Mouse (Mus musculus): ENCODE results near the gene Pank4. TPM values are rescaled to one million over a fixed set of nuclear protein-coding genes. Genes with fewer than 3 reads are reported as not detected.

Pank4 gene
- polyA plus RNA-seq, 1 experiment from 2014 or later = 43.9 TPM

DNA sequence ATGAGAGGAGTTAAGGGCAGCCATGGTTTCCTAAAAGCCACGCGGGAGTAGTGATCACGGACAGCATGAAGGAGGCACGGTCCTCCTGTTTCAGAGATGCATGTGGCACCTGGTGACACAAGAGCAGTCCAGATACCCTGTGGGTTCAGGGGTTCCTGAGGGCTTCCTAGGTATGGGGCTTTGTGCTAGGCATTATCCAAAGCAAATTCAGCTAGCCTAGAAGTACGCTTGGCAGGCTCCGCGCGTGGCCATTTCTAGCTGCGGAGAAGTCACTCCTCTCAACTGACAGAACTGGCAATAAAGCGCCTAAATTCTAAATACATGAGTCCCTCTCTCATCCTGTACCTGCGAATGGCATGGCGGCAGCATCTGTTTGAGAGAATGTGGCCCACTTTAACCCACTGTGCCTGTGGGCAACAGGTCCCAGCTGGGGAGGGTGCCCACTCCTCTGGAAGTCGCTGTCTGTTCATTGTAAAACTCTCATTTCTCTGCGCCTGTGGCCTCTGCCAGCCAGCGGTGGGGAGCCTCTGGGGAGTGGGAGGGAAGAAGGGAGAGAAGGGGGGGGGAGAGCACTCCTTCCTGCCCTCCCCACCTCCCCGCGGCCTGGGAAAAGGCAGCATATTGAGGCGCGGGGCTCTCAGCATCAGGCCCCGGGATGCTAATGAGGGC is 3.8 kb upstream of the Pank4 start:
- H3K9me3 ChIP-seq (ENCODE audit: control insufficient read depth, low read length) = no peaks in the 10 kb centered on the region
- H3K4me3 ChIP-seq (ENCODE audit: low read length) = peak overlapping the region; percentile 46
- 18% methylated on average over 20 of the region's 20 CpGs for WGBS
- H3K9ac ChIP-seq (ENCODE audit: low read depth, low read length) = 0 out of 2 replicates have a peak overlapping the region, but pooled peaks have one; percentile 56
- no peak overlapping the region for H3K27ac ChIP-seq (ENCODE audit: low read depth, low read length)
- peaks cover 35% of the 10 kb centered on the region for H3K4me1 ChIP-seq (ENCODE audit: control insufficient read depth, insufficient read depth, low read length)
- H3K4me2 ChIP-seq (replicated peaks; ENCODE audit: low read depth, low read length) = peak overlapping the region; percentile 71
- no peaks in the 10 kb centered on the region for H3K36me3 ChIP-seq (ENCODE audit: control insufficient read depth, insufficient read depth, low read length)
- ATAC-seq (ENCODE audit: low FRiP score, low TSS enrichment) = no peak
- H3K27me3 ChIP-seq (ENCODE audit: control insufficient read depth, insufficient read depth, low read length) = peaks cover 54% of the 10 kb centered on the region

DNA sequence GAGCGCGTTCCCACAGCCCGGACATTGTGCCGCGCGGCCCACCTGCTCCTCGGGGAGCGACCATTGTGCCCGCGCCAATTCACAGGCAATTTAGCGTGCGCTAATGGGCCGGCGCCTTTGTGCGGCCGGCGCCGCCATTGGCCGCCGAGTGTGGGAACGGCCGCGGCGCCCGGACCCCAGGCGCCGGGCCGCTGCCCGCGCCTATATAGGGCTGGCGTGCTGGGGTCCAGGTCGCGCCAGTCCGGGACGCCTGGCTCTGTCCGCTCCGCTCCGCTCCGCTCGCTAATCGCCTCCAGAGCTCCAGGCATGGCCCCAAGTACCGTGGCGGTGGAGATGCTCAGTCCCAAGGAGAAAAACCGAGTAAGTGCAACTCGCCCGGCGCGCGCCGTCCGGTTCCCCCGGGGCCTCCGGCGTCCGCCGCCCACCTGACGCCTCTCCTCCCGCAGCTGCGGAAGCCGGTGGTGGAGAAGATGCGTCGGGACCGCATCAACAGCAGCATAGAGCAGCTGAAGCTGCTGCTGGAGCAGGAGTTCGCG is 3.2 kb upstream of the Pank4 start, which contains the start of gene Hes5:
TSS of gene Hes5 (plus strand) at position 234 of the 536 bp plus-strand sequence.
- Histone ChIP-seq H3K4me1 (ENCODE audit: control insufficient read depth, insufficient read depth, low read length) (peaks cover 40% of the 10 kb centered on the region), H3K27ac (ENCODE audit: low read depth, low read length) (no peak within 1 kb of the TSS), H3K4me2 (replicated peaks; ENCODE audit: low read depth, low read length) (peak within 1 kb of the TSS; percentile 71), H3K27me3 (ENCODE audit: control insufficient read depth, insufficient read depth, low read length) (peaks cover 54% of the 10 kb centered on the region), H3K36me3 (ENCODE audit: control insufficient read depth, insufficient read depth, low read length) (no peaks in the 10 kb centered on the region), H3K4me3 (ENCODE audit: low read length) (peak within 1 kb of the TSS; percentile 46), H3K9ac (ENCODE audit: low read depth, low read length) (peak within 1 kb of the TSS; percentile 56), H3K9me3 (ENCODE audit: control insufficient read depth, low read length) (no peaks in the 10 kb centered on the region)
- under 1% methylated on average over 59 of the region's 65 CpGs for WGBS
- ATAC-seq (ENCODE audit: low FRiP score, low TSS enrichment) = no peak

DNA sequence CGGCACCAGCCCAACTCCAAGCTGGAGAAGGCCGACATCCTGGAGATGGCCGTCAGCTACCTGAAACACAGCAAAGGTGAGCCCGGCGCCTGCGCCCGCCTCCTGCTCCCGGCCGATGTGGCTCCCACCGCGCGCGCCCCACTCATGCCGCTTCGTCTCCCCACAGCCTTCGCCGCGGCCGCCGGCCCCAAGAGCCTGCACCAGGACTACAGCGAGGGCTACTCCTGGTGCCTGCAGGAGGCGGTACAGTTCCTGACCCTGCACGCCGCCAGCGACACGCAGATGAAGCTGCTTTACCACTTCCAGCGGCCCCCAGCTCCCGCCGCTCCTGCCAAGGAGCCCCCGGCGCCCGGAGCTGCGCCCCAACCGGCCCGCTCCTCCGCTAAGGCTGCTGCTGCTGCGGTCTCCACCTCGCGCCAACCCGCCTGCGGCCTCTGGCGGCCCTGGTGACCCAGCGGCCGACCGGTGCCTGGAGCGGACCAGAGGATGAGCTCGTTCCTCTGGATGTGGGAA is 2.6 kb upstream of the Pank4 start:
- Histone ChIP-seq H3K36me3 (ENCODE audit: control insufficient read depth, insufficient read depth, low read length) (peaks cover 5% of the 10 kb centered on the region; the same call in 1 of the 2 replicates), H3K27ac (ENCODE audit: low read depth, low read length) (no peak overlapping the region), H3K9me3 (ENCODE audit: control insufficient read depth, low read length) (no peaks in the 10 kb centered on the region), H3K4me3 (ENCODE audit: low read length) (peak overlapping the region; percentile 46), H3K9ac (ENCODE audit: low read depth, low read length) (peak overlapping the region; percentile 56), H3K27me3 (ENCODE audit: control insufficient read depth, insufficient read depth, low read length) (peaks cover 54% of the 10 kb centered on the region), H3K4me2 (replicated peaks; ENCODE audit: low read depth, low read length) (peak overlapping the region; percentile 71), H3K4me1 (ENCODE audit: control insufficient read depth, insufficient read depth, low read length) (peaks cover 42% of the 10 kb centered on the region)
- no peak for ATAC-seq (ENCODE audit: low FRiP score, low TSS enrichment)
- WGBS = under 1% methylated on average over 47 of the region's 47 CpGs

DNA sequence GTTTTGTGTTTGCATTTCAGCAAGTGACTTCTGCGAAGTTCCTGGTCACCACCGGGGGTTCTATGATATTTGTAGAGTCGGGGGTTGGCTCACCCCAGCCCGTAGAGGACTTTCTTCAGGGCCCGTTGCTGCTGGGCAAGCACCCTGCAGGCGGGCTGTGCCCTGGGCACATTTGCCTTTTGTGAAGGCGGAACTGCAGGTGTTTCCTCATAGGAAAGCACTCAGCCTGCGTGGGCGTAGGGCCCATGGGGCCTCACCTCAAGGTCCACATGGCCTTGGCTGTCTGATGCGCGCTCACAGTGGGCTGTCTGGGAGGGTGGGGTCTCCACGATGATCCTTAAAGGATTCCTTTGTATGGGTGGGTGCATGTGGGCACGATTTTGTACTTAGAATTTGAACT is 2.0 kb upstream of the Pank4 start:
- WGBS = 21% methylated on average over 13 of the region's 13 CpGs
- Histone ChIP-seq H3K9me3 (ENCODE audit: control insufficient read depth, low read length) (no peaks in the 10 kb centered on the region), H3K36me3 (ENCODE audit: control insufficient read depth, insufficient read depth, low read length) (peaks cover 9% of the 10 kb centered on the region; the same call in 1 of the 2 replicates), H3K4me2 (replicated peaks; ENCODE audit: low read depth, low read length) (peak overlapping the region; percentile 71), H3K4me1 (ENCODE audit: control insufficient read depth, insufficient read depth, low read length) (peaks cover 43% of the 10 kb centered on the region), H3K4me3 (ENCODE audit: low read length) (peak overlapping the region; percentile 46), H3K9ac (ENCODE audit: low read depth, low read length) (peak overlapping the region; percentile 56; the same call in 1 of the 2 replicates), H3K27ac (ENCODE audit: low read depth, low read length) (no peak overlapping the region), H3K27me3 (ENCODE audit: control insufficient read depth, insufficient read depth, low read length) (peaks cover 52% of the 10 kb centered on the region)
- ATAC-seq (ENCODE audit: low FRiP score, low TSS enrichment) = no peak

DNA sequence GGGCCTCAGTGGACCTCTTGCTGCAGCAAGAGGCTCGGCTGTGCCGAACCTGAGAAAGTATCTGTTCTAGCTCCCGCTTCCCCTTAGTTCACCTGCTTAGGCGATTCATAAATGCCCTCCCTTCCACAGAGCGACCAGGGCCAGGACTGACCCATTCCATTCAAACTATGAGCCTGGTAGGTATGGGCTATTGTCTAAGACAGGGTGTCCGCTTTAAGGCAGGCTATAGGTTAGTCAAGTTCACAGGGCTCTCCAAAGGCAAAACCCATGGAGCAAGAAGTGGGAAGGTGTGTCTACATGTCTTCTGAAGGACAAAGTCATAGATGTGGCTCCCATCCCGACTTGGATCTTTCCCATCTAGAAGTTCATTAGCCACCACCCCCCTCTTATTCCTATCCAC is 1.2 kb upstream of the Pank4 start:
- 75% methylated on average over 7 of the region's 7 CpGs for WGBS
- no peaks in the 10 kb centered on the region for H3K9me3 ChIP-seq (ENCODE audit: control insufficient read depth, low read length)
- peaks cover 47% of the 10 kb centered on the region for H3K27me3 ChIP-seq (ENCODE audit: control insufficient read depth, insufficient read depth, low read length)
- peak overlapping the region; percentile 85 for H3K4me3 ChIP-seq (ENCODE audit: low read length)
- no peak overlapping the region for H3K9ac ChIP-seq (ENCODE audit: low read depth, low read length)
- peak overlapping the region; percentile 71; the same call in 1 of the 2 replicates for H3K4me2 ChIP-seq (replicated peaks; ENCODE audit: low read depth, low read length)
- H3K27ac ChIP-seq (ENCODE audit: low read depth, low read length) = no peak overlapping the region
- peaks cover 12% of the 10 kb centered on the region; the same call in 1 of the 2 replicates for H3K36me3 ChIP-seq (ENCODE audit: control insufficient read depth, insufficient read depth, low read length)
- H3K4me1 ChIP-seq (ENCODE audit: control insufficient read depth, insufficient read depth, low read length) = peaks cover 41% of the 10 kb centered on the region
- ATAC-seq (ENCODE audit: low FRiP score, low TSS enrichment) = no peak

DNA sequence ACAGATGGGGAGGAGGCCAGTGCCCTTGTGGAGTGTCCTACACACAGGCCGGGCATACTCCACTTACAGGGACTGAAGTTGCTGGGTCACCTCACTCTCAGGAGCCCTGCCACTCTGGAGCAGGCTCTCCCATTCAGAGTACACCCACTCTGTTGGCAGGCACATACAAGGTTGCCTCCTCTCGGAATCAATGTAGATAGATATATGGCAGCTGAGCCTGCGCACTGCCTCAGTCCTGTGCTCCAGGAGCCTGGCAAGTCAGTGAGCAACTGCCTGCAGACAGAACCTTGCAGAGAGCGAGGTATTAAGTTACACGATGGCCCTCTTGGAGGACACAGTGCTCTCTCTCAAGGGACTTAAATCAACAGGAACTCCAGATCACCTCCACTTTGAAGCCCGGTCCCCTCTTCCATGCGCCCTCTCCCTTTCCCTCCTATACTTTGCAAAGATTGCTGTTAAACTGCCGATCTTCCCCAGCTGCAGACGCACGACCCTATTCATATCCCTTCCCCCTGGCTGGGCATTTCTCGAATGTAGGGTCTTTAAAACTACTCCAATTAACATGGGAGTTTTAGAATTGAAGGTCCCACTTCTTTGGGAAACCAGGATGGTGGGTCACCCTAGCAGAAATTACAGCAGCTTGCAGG is 610 bp upstream of the Pank4 start:
- 13% methylated on average over 11 of the region's 11 CpGs for WGBS

DNA sequence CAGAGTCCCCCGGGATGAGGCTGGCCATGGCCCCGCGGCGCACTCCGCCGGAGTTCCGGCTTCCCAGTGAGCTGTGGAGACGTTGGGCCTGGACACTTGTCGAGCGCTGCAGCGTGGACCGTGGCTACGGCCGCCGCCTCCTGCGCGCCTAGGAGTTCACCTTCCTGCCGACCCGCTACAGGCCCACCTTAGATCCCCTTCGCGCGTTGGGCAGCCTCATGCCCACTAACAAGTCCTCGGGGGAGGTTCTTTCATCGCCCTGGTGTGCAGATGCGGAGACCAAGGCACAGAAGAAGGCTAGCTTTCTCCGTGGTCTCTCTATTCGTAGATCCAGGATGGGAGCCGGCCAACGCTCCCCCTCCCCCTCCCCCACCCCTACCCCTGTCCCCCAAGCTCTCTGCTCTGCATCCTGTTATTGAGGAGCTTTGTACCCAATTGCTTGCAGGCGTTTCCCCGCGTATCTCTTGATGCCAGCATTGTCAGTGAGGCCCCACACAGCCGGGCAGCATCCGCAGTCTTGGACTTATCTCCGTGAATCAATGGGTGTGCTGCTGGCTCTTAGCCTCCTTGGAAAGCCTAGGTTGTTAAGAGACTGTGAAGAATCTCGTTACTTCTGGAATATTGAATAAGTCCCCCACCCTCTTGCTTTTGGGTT is 785 bp downstream of the Pank4 start:
- 1% methylated on average over 36 of the region's 36 CpGs for WGBS

More for the DNA sequence above, 610 bp upstream of the Pank4 start:
- Histone ChIP-seq H3K9ac (ENCODE audit: low read depth, low read length) (peak overlapping the region; percentile 86; the same call in 1 of the 2 replicates), H3K4me2 (replicated peaks; ENCODE audit: low read depth, low read length) (peak overlapping the region; percentile 45), H3K9me3 (ENCODE audit: control insufficient read depth, low read length) (no peaks in the 10 kb centered on the region), H3K36me3 (ENCODE audit: control insufficient read depth, insufficient read depth, low read length) (peaks cover 17% of the 10 kb centered on the region; the same call in 1 of the 2 replicates), H3K27ac (ENCODE audit: low read depth, low read length) (no peak overlapping the region), H3K27me3 (ENCODE audit: control insufficient read depth, insufficient read depth, low read length) (peaks cover 42% of the 10 kb centered on the region), H3K4me3 (ENCODE audit: low read length) (peak overlapping the region; percentile 85), H3K4me1 (ENCODE audit: control insufficient read depth, insufficient read depth, low read length) (peaks cover 36% of the 10 kb centered on the region)
- peak; percentile 4; the same call in 1 of the 2 replicates for ATAC-seq (ENCODE audit: low FRiP score, low TSS enrichment)

DNA sequence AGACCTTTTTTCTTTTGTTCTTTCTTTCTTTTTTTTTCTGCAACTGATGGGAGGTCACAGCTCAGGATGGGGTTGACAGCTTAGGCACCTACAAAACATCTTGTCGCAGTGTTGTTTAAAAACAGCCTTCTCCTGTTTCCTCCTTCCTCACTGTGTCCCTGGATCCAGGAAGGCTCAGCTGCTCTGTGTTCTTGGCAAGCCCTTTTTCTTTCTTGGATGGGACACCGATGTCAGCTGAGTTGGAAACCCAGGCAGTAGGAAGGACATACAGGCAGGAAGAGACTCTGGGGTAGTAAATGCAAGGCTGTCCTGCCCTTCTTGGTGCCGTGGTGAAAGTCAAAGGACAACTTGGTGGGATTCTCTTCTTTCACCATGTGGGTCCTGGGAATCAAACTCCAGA is 1.9 kb downstream of the Pank4 start:
- no peaks in the 10 kb centered on the region for H3K9me3 ChIP-seq (ENCODE audit: control insufficient read depth, low read length)
- peaks cover 30% of the 10 kb centered on the region for H3K4me1 ChIP-seq (ENCODE audit: control insufficient read depth, insufficient read depth, low read length)
- no peak overlapping the region for H3K27ac ChIP-seq (ENCODE audit: low read depth, low read length)
- H3K36me3 ChIP-seq (ENCODE audit: control insufficient read depth, insufficient read depth, low read length) = peaks cover 36% of the 10 kb centered on the region
- WGBS = 61% methylated on average over 3 of the region's 3 CpGs
- no peak for ATAC-seq (ENCODE audit: low FRiP score, low TSS enrichment)
- H3K4me2 ChIP-seq (replicated peaks; ENCODE audit: low read depth, low read length) = no peak overlapping the region
- peak overlapping the region; percentile 19 for H3K9ac ChIP-seq (ENCODE audit: low read depth, low read length)
- H3K4me3 ChIP-seq (ENCODE audit: low read length) = no peak overlapping the region; the same call in 1 of the 2 replicates
- H3K27me3 ChIP-seq (ENCODE audit: control insufficient read depth, insufficient read depth, low read length) = peaks cover 17% of the 10 kb centered on the region

More for the DNA sequence above, 785 bp downstream of the Pank4 start:
- H3K4me1 ChIP-seq (ENCODE audit: control insufficient read depth, insufficient read depth, low read length) = peaks cover 34% of the 10 kb centered on the region
- no peaks in the 10 kb centered on the region for H3K9me3 ChIP-seq (ENCODE audit: control insufficient read depth, low read length)
- H3K36me3 ChIP-seq (ENCODE audit: control insufficient read depth, insufficient read depth, low read length) = peaks cover 24% of the 10 kb centered on the region
- H3K4me3 ChIP-seq (ENCODE audit: low read length) = peak overlapping the region; percentile 85
- peaks cover 28% of the 10 kb centered on the region for H3K27me3 ChIP-seq (ENCODE audit: control insufficient read depth, insufficient read depth, low read length)
- H3K27ac ChIP-seq (ENCODE audit: low read depth, low read length) = peak overlapping the region; percentile 91
- no peak for ATAC-seq (ENCODE audit: low FRiP score, low TSS enrichment)
- H3K4me2 ChIP-seq (replicated peaks; ENCODE audit: low read depth, low read length) = peak overlapping the region; percentile 84
- H3K9ac ChIP-seq (ENCODE audit: low read depth, low read length) = peak overlapping the region; percentile 86
